Mouse (Mus musculus): ENCODE results near the gene Noc3l. TPM values are rescaled to one million over a fixed set of nuclear protein-coding genes. Genes with fewer than 3 reads are reported as not detected.

Noc3l gene
- total and polyA plus RNA-seq, 2 experiments from 2014 or later, result 1.9 to 4.0 TPM

DNA sequence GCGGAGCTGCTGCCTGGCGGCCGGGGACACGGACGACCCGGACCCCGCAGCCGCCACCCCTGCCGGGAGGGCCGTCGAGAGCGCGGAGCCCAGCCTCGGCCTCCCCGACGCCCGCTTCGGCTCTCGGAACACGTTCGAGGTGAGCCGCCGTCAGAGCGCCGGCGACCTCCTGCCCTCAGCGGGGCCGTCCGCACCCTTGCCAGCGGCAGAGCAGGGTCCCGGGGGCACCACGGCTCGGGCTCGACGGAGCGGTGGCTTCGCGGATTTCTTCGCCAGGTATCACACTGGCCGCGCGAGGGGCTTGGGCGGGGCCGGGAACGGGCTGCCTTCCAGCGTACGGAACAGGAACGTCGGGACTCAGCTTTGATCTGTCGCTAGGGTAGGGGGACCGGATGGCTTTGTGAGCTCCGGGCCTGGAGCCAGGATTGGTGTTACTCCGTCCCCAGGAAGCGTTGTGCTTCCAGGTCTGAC, 18.2 kb upstream of the Noc3l start:
- Histone ChIP-seq H3K4me2 (ENCODE audit: low read depth, low read length) (peak overlapping the region; percentile 66), H3K4me1 (ENCODE audit: control insufficient read depth, insufficient read depth) (peaks cover 7% of the 10 kb centered on the region; the same call in 1 of the 2 replicates), H3K27me3 (ENCODE audit: control insufficient read depth, insufficient read depth, low read length) (no peaks in the 10 kb centered on the region), H3K36me3 (replicated peaks; ENCODE audit: control insufficient read depth, insufficient read depth, low read length) (no peaks in the 10 kb centered on the region), H3K27ac (ENCODE audit: low read depth) (peak overlapping the region; percentile 76), H3K4me3 (ENCODE audit: low read depth, low read length) (peak overlapping the region; percentile 66), H3K9ac (replicated peaks; ENCODE audit: low read depth, low read length) (peak overlapping the region; percentile 63), H3K9me3 (replicated peaks; ENCODE audit: control insufficient read depth, low read length) (no peaks in the 10 kb centered on the region)
- no peak for TF ChIP-seq CTCF (IDR thresholded peaks at IDR 0.05; ENCODE audit: low read depth)
- TF ChIP-seq EP300 (IDR thresholded peaks at IDR 0.05; ENCODE audit: low read depth), result no peak
- WGBS, result under 1% methylated on average over 52 of the region's 54 CpGs
- ATAC-seq (ENCODE audit: insufficient read depth, low read depth) (peak; percentile 39), DNase-seq (ENCODE audit: low spot score) (peak; percentile 44)

DNA sequence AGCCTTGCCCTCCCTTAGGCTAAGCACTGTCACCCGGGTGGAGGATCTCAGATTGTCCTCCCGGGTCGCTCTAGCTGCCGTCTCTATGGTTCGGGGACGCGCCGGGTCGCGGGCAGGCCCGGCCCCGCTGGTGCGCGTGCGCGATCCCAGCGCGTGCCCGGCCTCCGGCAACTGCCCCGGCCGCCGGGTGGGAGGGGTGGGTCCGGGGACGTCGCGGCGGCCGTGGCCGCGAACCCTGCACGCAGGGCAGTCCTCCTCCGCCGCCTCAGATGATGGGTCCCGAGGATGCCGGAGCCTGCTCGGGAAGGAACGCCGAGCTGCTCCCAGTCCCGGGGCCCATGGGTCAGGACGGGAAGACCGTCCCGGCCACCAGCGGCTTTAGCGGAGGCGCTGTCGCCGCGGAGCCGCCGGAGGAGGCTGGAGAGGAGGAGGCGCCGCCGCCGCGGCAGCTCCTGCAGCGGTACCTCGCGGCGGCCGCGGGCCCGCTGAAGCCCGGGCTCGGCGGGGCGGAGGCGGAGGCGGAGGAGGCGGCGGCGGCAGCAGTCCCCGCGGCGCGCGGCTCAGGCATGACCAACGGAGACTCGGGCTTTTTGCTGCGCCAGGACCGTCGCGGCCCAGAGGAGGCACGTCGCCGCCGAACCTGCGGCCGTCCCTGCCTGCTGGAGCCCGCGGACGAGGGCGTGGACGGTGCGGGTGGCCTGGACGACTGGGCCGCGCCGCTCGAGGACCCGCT, 17.6 kb upstream of the Noc3l start, which contains the start of gene Tbc1d12:
Tbc1d12 (plus strand) TSS at position 142 of the 733 bp plus-strand sequence.
- under 1% methylated on average over 72 of the region's 101 CpGs for WGBS
- ATAC-seq (ENCODE audit: insufficient read depth, low read depth), result peak; percentile 90
- H3K4me2 ChIP-seq (ENCODE audit: low read depth, low read length), result peak within 1 kb of the TSS; percentile 66
- DNase-seq (ENCODE audit: low spot score), result peak; percentile 82
- peak within 1 kb of the TSS; percentile 76 for H3K27ac ChIP-seq (ENCODE audit: low read depth)
- H3K4me1 ChIP-seq (ENCODE audit: control insufficient read depth, insufficient read depth), result peaks cover 7% of the 10 kb centered on the region; the same call in 1 of the 2 replicates
- H3K9me3 ChIP-seq (replicated peaks; ENCODE audit: control insufficient read depth, low read length), result no peaks in the 10 kb centered on the region
- no peaks in the 10 kb centered on the region for H3K27me3 ChIP-seq (ENCODE audit: control insufficient read depth, insufficient read depth, low read length)
- peak within 1 kb of the TSS; percentile 66 for H3K4me3 ChIP-seq (ENCODE audit: low read depth, low read length)
- TF ChIP-seq EP300 (IDR thresholded peaks at IDR 0.05; ENCODE audit: low read depth) (no peak), CTCF (IDR thresholded peaks at IDR 0.05; ENCODE audit: low read depth) (no peak)
- H3K36me3 ChIP-seq (replicated peaks; ENCODE audit: control insufficient read depth, insufficient read depth, low read length), result no peaks in the 10 kb centered on the region
- peak within 1 kb of the TSS; percentile 63 for H3K9ac ChIP-seq (replicated peaks; ENCODE audit: low read depth, low read length)

DNA sequence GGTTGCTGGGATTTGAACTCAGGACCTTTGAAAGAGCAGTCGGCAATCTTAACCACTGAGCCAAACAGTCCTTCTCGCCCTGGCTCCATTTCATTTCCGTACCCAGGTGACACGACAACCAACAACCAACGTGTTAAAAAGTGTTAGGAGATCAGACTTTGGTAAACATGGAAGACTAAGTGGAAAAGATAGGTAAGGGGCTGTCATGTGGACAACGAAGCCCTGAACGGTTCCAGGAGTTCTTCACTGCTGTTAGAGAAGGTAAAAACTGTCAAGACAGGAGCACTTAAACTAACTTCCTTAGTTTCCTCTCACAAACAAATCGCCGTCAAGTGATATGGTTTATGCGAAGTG, 17.0 kb upstream of the Noc3l start:
- Histone ChIP-seq H3K36me3 (replicated peaks; ENCODE audit: control insufficient read depth, insufficient read depth, low read length) (no peaks in the 10 kb centered on the region), H3K4me2 (ENCODE audit: low read depth, low read length) (peak overlapping the region; percentile 66), H3K4me3 (ENCODE audit: low read depth, low read length) (peak overlapping the region; percentile 66), H3K27me3 (ENCODE audit: control insufficient read depth, insufficient read depth, low read length) (no peaks in the 10 kb centered on the region), H3K4me1 (ENCODE audit: control insufficient read depth, insufficient read depth) (peaks cover 7% of the 10 kb centered on the region; the same call in 1 of the 2 replicates), H3K9ac (replicated peaks; ENCODE audit: low read depth, low read length) (peak overlapping the region; percentile 63), H3K27ac (ENCODE audit: low read depth) (peak overlapping the region; percentile 76), H3K9me3 (replicated peaks; ENCODE audit: control insufficient read depth, low read length) (no peaks in the 10 kb centered on the region)
- ATAC-seq (ENCODE audit: insufficient read depth, low read depth) (peak; percentile 3; the same call in 1 of the 2 replicates), DNase-seq (ENCODE audit: low spot score) (no peak)
- 22% methylated on average over 10 of the region's 10 CpGs for WGBS
- TF ChIP-seq CTCF (IDR thresholded peaks at IDR 0.05; ENCODE audit: low read depth) (no peak), EP300 (IDR thresholded peaks at IDR 0.05; ENCODE audit: low read depth) (no peak)

DNA sequence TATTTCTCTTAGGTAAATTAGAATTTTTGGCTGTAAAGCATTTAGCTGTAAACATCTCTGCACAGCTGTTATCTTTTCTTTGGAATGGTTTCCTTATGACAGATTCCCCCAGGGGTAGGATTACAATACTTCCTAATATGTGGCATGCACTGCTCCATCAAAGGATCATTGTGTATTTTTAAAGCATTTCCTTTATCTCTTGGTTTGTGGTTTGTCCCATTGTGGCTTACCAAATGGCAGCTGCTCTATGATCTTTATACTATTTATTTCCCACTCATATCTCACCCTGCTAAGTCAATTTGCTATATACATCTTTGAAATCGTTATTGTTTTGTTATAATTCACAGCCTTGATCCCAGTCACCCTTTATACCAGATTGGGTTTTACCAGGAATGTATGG, 14.2 kb upstream of the Noc3l start:
- H3K9me3 ChIP-seq (replicated peaks; ENCODE audit: control insufficient read depth, low read length), result no peaks in the 10 kb centered on the region
- ATAC-seq (ENCODE audit: insufficient read depth, low read depth), result no peak
- no peaks in the 10 kb centered on the region for H3K36me3 ChIP-seq (replicated peaks; ENCODE audit: control insufficient read depth, insufficient read depth, low read length)
- H3K27ac ChIP-seq (ENCODE audit: low read depth), result no peak overlapping the region
- H3K9ac ChIP-seq (replicated peaks; ENCODE audit: low read depth, low read length), result no peak overlapping the region
- no peak for TF ChIP-seq CTCF (IDR thresholded peaks at IDR 0.05; ENCODE audit: low read depth)
- TF ChIP-seq EP300 (IDR thresholded peaks at IDR 0.05; ENCODE audit: low read depth), result no peak
- H3K4me1 ChIP-seq (ENCODE audit: control insufficient read depth, insufficient read depth), result peaks cover 4% of the 10 kb centered on the region; the same call in 1 of the 2 replicates
- H3K27me3 ChIP-seq (ENCODE audit: control insufficient read depth, insufficient read depth, low read length), result no peaks in the 10 kb centered on the region
- no peak for DNase-seq (ENCODE audit: low spot score)
- WGBS, result 40% methylated on average over 1 of the region's 1 CpGs
- no peak overlapping the region for H3K4me2 ChIP-seq (ENCODE audit: low read depth, low read length)
- no peak overlapping the region for H3K4me3 ChIP-seq (ENCODE audit: low read depth, low read length)

- 0 out of 2 replicates have a peak, but pooled peaks cover 8% of the 10 kb centered on the region for H3K4me1 ChIP-seq (ENCODE audit: control insufficient read depth, insufficient read depth)
- H3K27me3 ChIP-seq (ENCODE audit: control insufficient read depth, insufficient read depth, low read length), result no peaks in the 10 kb centered on the region
- no peak overlapping the region for H3K9ac ChIP-seq (replicated peaks; ENCODE audit: low read depth, low read length)
- WGBS, result 56% methylated on average over 4 of the region's 4 CpGs
- TF ChIP-seq CTCF (IDR thresholded peaks at IDR 0.05; ENCODE audit: low read depth), result no peak
- TF ChIP-seq EP300 (IDR thresholded peaks at IDR 0.05; ENCODE audit: low read depth), result no peak
- H3K4me2 ChIP-seq (ENCODE audit: low read depth, low read length), result no peak overlapping the region
- DNase-seq (ENCODE audit: low spot score) (no peak), ATAC-seq (ENCODE audit: insufficient read depth, low read depth) (no peak)
- no peak overlapping the region for H3K4me3 ChIP-seq (ENCODE audit: low read depth, low read length)
- H3K36me3 ChIP-seq (replicated peaks; ENCODE audit: control insufficient read depth, insufficient read depth, low read length), result peaks cover 1% of the 10 kb centered on the region; the same call in 1 of the 2 replicates
- no peaks in the 10 kb centered on the region for H3K9me3 ChIP-seq (replicated peaks; ENCODE audit: control insufficient read depth, low read length)
- no peak overlapping the region for H3K27ac ChIP-seq (ENCODE audit: low read depth)
Observed at GRCm38 (mm10) chr19:38820186-38820804, 1.3 kb upstream of the Noc3l start.

Measured in heart, postnatal 0 days (tissue).